Mouse (Mus musculus): ENCODE data around the gene Rdh13.
"Not testable (repeated sequence)": the region's sequence is repeated elsewhere in the genome, so short reads cannot be mapped to it uniquely, and the experiment has no call there.

The Rdh13 gene

DNA sequence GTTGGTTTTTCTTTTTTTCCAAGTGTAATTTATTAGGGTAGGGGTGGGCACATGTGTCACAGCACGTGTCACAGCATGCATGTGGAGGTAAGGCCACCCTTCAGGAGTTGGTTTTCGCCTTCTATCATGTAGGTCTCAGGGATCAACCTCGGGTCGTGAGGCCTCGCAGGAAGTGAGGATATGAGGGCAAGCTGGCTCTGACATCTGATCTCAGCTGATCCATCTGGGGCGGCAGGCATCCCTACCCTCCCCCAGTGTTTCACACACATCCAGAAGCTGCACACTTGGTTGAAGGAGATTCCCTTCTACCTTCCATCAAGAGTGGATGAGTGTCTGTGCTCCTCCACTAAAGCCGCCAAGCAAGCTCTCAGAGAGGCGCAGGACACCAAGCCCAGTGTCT, 13.4 kb downstream of the Rdh13 start:
- no peak for DNase-seq (ENCODE audit: low spot score)

- DNase-seq (ENCODE audit: low spot score) = peak; percentile 45
Measured at GRCm38 (mm10) chr7:4431548-4431947, 13.9 kb downstream of the Rdh13 start.

- no peak for DNase-seq (ENCODE audit: low spot score)
Measured at GRCm38 (mm10) chr7:4430246-4430844, 15.1 kb downstream of the Rdh13 start.

DNA sequence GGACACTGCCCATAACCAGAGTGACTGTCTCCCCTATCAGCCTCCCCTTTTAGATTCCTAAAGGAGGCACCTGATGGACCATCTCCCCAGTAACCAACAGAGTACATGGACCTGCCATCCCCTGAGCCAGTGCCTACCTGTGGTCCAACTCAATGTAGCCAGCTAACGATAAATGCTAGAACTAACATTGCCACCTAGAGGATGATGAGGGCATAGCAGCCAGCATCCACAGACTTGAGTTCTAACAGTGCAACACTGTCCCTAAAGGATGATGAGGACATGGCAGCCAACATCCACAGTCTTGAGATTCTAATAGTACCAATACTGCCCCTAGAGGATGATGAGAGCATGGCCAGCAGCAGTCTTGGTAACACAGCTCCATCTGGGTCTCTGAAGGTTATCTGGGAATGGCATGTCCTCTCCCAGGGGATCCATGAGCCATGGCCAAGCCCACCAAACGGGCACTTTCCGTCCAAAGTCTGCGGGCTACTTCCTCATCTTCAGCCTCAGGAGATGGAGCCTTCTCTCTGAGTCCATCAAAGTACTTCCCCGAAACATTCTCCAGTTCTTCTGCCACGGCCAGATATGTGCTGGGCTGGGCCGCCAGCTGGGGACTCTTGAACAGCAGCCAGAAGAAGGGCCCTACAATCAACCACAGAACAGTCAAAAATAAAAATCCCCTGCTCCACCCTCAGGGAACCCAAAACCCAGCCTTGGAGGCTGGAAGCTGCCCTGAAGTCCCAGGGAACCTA, 18.1 kb downstream of the Rdh13 start:
- DNase-seq (ENCODE audit: low spot score) = peak; percentile 93

DNA sequence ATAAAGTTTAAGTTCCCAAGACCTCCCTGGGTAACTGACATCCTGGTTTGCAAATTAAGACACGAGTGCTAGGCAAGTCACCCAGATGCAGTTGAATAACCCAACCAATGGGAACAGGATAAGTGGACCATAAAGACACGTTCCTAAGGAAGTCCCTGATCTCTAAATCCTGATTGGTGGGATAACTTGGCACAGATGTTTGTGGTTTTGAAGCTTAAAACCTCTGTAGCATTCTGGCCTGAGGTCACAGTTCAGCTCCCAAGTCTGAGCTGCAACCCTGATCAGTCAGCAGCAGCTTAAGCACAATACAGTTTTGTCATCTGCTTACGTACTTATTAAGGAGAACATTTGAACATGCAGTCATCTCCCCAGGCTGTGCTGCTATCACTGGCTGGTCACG, 25.2 kb downstream of the Rdh13 start:
- no peak for DNase-seq (ENCODE audit: low spot score)

GRCm38 (mm10) chr7:4419681-4420080, 25.8 kb downstream of the Rdh13 start:
- no peak for DNase-seq (ENCODE audit: low spot score)

DNA sequence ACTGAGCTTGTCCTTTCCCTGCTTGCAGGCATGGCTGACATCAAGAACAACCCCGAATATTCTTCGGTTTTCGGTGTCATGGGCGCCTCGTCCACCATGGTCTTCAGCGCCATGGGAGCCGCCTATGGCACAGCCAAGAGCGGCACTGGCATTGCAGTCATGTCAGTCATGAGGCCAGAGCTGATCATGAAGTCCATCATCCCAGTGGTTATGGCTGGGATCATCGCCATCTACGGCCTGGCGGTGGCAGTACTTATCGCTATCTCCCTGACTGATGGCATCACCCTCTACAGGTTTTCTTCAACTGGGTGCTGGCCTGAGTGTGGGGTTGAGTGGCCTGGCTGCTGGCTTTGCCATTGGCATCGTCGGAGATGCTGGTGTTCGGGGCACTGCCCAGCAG, 33.0 kb downstream of the Rdh13 start:
- not testable (repeated sequence) for DNase-seq (ENCODE audit: low spot score)

DNA sequence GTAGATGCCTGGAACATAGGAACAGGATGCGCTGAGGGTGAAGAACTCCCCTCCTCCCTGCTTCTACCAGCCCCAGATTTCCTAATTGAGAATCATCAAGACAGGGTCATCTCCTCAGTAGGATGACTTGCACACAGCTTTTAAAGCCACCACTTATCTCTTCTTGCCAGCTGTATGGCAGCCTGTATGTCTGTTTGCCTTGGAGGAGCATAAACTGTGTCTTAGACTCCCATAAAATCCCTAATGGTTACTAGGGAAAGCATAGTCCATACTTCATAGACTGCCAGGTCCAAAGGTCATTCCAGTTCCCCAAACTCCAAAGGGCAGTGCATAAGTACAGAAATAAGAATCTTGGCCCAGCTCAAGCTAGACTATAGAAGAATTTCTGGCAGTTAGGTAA, 47.7 kb downstream of the Rdh13 start, which contains the start of gene Gp6:
Gp6 (minus strand) TSS at position 15 of the 400 bp plus-strand sequence.
- no peak for DNase-seq (ENCODE audit: low spot score)

Measured in adipocyte (in vitro differentiated cells).